Mouse (Mus musculus) bone marrow, adult 2 months (tissue): ENCODE measurements around the gene Cdk8.

Source experiments
- CTCF ChIP-seq: fragments of 200-500 bp; IDR thresholded peaks from 2 replicates; pipeline ENCODE4 v1.5.1; 2011; ENCODE audit warnings: low read length, control low read depth; ENCODE audit not compliant: control insufficient read depth, insufficient read depth
- POLR2A ChIP-seq: fragments of 200-500 bp; IDR thresholded peaks from 2 replicates; pipeline ENCODE4 v1.6.1; 2011; ENCODE audit warnings: low read depth, mild to moderate bottlenecking, control low read depth, low read length, borderline replicate concordance; ENCODE audit not compliant: control insufficient read depth

DNA sequence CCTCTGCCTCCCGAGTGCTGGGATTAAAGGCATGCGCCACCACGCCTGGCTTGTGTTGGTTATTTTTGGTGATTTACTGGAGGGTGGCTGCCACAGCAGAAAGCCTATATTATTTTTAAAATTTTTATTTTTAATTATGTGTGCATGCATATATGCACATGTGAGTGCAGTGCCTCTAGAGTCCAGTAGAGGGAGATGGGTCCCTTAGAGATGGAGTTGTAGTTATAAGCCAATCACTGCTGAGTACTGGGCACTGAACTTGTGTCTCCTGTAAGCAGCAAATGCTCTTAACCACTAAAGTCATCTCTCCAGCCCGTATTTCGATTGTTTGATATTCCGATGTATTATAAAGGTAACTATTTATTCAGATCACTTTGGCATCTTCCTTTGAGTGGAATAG lies 30.4 kb upstream of the Cdk8 start:
- TF ChIP-seq CTCF (no peak), POLR2A (no peak)
